Mouse (Mus musculus): ENCODE results near the gene Nfic. TPM values are rescaled to one million over a fixed set of nuclear protein-coding genes. Genes with fewer than 3 reads are reported as not detected.

Nfic gene
- total RNA-seq, 2 experiments from 2014 or later: 219 to 237 TPM

DNA sequence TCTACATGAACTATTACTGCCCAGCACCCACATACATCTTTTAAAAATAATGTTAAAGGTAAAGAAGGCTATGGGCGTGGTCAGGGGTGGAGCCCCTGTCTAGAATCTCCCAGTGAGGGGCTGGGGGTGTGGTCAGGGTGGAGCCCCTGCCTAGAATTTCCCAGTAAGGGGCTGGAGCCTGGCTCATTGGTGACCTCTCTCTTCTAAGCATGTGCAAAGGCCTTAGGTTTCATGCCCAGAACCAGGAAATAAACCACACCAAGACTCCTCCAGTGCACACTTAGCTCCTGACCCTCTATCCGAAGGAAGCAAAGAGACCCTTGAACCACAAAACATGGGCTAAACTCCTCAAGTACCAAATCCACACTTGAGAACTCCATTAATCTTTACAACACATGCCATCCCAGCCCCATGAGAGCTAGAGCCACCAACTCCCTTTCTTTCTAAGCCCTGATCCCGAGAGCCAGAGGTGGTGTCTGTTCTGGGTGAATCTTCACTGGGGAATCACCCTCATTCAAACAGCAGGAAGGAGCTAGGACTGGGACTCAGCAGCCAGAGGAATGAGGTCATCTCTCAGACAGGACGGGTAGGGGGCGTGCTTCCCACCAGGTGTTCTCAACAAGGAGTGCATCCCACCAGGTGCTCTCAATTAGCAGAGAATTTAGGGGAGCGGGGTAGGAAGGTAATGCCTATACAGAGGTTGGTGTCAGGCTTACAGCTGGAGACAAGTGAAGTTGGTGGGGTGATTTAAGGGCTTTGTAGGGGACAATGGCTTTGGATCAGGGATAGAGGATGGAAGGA, 78.7 kb downstream of the Nfic start:
- DNase-seq: no peak
- intact Hi-C loops (cut with DNase I): no loop called here

DNA sequence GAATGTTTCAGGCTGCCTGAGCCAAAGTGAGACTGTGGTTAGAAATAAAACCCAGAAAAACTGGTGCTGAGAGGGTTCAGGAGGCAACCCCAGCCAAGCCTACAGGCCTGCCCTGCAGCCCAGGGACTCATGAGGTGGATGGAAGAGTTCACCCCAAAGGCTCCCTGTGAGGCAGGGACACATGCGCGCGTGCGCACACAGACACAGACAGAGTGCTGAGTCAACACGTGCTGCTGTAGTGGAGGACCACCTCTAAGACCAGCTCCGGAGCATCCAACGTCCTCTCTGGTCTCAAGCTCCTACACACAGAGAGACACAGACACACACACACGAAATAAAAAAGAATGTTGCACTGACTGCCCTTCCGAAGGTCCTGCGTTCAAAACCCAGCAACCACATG, 80.1 kb downstream of the Nfic start:
- intact Hi-C loops (cut with DNase I): no loop called here
- DNase-seq: no peak

DNA sequence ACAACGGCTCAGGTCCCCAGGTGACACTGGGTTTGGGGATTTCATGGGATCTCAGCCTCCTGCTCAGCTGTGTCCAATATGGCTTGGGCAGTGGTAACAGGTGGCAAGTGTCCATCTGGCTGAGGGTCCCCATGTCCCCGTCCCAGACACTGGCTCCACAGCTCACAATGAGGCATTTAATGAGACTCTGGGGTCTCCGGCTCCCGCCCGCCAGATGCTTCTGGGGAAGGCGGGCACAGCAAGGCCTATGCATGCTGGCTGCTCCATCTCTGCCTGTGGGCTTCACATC, 88.3 kb downstream of the Nfic start:
- DNase-seq: no peak
- intact Hi-C loops (cut with DNase I): no loop called here

DNA sequence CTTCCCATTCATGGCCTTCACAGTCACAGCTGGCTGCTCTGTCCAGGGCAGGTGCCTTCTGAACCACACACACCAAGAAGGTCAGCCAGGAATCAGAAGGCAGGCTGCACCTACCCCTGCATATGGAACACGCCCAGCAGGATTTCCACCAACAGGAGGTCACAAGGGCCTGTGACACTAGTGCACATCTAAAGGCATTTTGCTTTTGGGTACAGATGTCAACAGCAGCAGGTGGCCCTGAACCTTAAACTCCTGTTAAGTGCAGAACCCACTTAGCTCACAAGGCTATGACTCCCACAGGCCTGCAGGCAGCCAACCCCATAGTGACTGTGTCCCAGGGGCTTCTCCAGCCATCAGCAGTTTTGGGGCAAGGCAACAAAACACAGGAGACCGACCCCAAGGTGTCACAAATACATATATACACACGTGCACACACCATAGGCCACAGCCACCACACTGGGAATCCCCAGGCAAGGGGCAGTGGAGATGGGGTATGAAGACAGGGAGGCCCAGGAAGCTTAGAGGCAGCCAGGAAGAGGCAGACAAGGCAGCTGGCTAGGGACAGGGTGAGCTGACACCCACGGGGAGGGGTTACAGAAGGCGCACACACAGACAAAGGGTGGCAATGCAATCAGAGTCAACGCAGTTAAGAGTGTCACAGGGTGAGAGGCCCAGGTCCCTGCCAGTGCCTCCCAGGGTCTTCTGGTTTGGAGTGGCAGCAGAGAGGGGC, 88.8 kb downstream of the Nfic start:
- no peak for DNase-seq
- intact Hi-C loops (cut with DNase I): no loop called here

DNA sequence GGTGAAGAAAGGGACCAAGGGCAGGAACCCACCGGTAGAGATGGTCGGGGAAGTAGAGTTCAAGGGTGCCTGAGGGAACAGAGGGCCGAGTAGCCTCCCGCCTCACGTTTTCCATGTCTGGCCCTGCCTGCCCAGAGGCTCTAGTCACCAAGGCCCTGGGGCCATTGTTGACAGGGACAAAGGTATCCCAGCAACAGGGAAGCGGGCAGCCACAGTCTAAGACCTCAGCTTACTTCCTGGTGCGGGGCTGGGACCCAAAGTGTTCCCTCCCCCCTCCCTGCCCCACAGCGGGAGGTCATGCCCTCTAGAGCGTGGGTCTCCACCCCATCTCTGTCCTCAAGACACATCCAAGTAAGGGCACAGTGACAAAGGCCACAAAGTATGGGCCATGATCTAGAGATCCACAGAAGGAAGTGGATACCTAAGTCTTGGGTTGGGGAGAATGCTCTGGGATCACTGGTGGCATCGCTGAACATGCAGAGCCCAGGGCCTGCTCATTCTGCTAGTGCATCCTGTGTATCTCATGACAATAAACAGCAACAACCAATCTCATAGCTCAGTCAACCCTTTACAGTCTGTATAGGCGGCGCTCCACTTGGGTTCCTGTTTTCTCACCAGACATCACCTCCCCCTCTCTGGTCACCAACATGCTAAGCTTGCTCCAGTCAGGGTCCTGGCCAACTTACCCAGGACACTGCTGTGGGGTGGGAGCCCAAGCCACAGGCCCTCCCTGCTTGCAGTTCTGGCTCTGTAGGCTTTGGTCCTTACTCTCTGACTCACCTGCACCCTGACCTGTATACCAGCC, 89.6 kb downstream of the Nfic start, which contains the start of gene 4930404N11Rik:
TSS of gene 4930404N11Rik (minus strand) at position 145 of the 805 bp plus-strand sequence.
- intact Hi-C loops (cut with DNase I): no loop called here
- DNase-seq: no peak

DNA sequence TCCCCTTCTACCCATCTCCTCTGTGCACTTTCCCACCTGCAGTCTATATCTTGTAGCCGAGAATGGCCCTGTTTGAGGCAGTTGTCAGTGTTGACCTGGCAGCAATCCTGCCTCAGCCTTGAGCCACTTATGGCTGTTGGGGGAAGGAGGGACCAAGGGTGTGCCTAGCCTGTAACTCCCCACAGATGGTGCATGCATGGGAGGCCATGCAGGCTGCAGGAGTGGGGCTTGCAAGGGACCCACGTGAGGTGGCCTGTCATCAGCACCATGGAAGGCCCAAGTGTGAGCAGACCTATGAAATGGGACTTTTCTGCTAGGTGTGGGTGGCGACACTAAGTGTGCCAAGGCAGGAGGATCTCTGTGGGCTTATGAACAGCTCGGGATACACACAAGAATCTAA, 90.4 kb downstream of the Nfic start:
- DNase-seq: no peak
- intact Hi-C loops (cut with DNase I): no loop called here

DNA sequence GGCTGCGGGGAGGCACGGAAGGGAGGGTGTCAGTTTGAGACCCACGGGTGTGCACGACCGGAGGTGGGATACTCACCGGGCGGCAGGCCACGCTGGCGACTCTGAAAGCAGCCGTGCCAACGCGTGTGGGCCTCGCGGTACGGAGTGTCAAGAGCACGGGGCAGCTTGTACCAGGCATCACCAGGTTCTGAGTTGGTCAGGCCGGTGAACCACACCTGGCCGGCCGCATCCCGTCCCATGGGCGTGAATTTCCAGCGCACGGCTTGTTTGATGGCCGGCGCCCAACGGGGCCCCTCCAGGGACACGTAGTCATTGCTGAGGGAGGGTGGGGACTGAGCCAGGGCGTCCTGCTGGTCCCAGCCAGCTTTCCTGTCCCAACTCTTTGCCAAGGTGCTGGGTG, 90.8 kb downstream of the Nfic start:
- intact Hi-C loops (cut with DNase I): no loop called here
- peak in 1 of 2 experiments; percentile 32 for DNase-seq

DNA sequence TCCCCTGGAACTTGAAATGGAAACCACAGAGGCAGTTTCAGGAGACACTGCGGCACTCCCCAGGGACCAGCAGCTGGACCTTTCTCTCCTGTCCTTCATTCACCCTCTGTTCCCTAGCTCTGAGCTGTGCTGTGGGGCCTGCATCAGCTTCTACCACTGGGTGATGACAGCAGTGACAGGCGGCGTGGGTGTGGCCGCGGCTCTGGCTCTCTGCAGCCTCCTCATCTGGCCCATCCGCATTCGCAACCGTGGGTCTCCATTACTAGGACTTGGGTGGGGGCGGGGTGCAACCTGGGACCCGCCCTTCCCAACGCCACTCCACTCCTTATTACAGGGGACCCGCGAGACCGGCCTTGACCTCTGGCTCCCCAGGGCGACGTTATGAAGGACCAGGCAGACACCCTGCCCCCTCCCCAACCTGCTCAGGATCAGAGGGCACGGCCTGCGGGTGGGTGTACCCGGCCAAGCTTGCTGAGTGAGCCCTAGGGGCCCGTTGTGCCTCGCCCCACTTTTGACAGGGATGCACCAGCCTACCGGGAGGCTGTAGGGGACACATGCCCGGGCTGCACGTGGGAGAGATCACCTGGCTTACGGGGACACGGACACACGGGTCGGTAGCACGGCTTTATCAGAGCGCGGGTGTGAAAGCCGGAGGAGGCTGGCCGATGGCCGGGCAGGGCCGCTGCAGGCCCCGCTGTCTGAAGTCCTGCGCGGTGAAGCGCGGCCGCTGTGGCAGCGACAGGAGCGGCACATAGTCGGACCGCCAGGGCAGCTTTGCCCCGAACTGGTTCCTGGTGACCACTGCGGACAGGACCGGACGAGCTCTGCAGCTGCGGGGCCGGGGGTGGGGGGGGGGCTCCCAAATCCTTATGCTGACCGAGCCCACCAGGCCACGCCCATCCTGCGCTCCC, 91.7 kb downstream of the Nfic start:
- intact Hi-C loops (cut with DNase I): no loop called here
- no peak for DNase-seq

DNA sequence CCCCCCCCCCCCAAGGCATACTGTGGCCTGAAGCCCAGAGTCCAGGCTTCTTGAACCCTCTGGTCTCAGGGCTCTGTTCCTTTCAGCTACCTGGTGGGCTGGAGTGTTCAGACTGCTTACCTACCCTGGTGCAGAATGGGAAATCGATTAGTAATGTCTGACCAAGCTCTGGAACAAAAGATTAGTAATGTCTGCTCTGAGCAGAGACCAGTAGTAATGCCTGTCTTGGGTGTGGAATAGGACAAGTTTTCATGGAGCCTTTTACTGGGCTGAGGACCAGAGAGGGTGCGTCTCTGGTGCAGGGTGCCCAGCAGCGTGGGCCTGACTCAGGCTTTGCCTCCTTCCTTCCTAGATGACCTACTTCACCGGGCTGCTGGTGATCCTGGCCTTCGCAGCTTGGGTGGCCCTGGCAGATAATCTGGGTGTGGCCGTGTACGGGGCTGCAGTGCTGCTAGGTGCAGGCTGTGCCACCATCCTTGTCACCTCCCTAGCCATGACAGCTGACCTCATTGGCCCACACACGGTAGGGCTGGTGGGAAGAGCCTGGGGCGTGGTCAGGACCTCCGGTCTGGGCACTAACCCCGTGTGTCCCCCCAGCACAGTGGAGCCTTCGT, 93.0 kb downstream of the Nfic start:
- intact Hi-C loops (cut with DNase I): no loop called here

DNA sequence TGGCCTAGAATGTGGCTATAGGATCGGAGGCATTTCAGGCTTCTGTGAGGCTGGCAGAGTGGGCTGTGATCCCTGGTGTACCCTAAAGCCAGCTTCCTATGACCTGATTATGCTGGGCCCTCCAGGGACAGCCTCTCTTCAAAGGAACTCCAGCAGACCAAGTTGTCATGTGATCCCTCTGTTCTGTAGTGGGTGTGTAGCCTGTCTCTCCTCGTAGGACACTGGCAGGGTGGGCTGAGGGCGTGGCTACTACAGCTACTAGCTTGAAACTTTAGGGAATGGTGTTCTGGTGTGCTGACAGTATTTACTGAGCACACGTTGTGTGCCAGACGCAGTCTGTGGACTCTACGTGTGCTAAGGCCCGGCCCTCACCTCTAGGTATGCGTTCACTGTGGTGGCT, 94.7 kb downstream of the Nfic start:
- DNase-seq: no peak
- intact Hi-C loops (cut with DNase I): no loop called here

More for the DNA sequence above, 93.0 kb downstream of the Nfic start:
- no peak for DNase-seq

DNA sequence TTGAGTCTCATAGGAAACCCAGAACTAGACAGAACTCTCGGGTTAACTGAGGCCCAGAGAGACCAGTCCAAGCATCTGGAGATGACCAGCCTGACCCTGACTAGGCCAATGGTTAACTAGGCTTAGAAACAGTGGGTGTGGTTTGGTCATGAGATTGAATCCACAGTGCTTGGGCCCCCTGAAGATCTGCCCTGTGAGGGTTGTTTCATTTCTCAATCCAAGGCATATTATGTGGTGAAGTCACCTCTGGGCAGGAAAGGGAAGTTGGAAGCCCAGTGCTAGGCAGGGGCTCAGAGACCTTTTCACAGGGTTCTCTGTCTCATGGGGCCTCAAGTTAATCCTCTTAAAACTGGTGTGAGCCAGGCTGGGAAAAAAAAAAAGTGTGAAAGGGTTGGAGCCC, 96.6 kb downstream of the Nfic start:
- intact Hi-C loops (cut with DNase I): no loop called here
- no peak for DNase-seq

DNA sequence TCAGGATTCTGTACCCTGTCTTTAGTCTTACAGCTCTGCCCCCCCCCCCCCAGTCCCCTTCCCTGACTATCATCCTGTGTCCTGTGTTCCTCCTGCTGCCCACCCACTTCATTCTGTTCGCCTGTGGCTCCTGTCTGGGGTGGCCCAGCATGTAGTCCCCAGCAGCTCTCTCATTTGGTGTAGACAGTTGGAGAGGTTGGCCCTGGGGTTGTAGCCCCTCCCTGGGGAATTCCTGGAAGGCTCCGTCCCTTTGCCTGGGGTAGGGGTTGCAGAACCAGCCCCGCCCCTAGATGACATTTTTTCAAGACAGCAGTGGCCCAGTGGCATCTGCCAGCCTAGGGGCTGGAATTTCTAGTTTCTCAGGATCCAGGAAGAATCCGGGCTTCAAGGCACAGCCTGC, 97.2 kb downstream of the Nfic start:
- intact Hi-C loops (cut with DNase I): no loop called here
- DNase-seq: no peak

DNA sequence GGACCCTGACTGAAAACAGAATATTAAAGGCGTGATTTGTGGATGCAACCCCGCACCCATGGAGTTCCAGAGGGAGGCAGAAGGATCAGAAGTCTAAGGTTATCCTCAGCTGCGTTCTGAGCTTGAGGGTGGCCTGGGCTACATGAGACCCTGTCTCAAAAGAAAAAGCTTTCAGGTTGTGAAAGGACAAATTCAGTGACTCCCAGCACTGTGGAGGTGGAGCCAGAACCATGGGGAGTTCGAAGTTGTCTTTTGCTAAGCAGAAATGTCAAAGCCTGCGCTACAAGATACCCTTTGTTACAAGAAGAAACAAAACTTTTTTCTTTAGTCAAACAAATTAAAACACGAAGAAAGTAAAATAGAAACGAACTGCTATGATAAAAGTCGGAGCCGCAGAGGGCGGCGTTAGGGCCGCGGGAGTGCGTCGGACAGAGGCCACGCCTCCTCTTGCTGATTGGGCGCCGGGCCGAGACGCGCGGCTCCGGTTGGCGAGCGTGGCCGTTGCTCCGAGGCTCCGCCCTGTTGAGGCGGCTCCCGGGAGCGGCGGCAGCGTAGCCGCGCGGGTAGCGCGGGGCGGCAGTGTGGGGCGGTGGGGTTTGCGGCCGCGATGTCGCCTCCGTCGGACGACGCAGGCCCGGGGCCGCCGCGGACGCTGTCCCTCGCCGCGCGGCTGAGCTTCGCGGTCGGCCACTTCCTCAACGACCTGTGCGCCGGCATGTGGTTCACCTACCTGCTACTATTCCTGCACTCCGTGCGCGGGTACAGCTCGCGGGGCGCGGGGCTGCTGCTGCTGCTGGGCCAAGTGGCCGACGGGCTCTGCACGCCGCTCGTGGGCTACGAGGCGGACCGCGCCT, 98.2 kb downstream of the Nfic start, which contains the start of gene Mfsd12:
TSS of gene Mfsd12 (plus strand) at position 501 of the 854 bp plus-strand sequence.
- intact Hi-C loops (cut with DNase I): no loop called here
- peak; percentile 85 to 90 for DNase-seq

DNA sequence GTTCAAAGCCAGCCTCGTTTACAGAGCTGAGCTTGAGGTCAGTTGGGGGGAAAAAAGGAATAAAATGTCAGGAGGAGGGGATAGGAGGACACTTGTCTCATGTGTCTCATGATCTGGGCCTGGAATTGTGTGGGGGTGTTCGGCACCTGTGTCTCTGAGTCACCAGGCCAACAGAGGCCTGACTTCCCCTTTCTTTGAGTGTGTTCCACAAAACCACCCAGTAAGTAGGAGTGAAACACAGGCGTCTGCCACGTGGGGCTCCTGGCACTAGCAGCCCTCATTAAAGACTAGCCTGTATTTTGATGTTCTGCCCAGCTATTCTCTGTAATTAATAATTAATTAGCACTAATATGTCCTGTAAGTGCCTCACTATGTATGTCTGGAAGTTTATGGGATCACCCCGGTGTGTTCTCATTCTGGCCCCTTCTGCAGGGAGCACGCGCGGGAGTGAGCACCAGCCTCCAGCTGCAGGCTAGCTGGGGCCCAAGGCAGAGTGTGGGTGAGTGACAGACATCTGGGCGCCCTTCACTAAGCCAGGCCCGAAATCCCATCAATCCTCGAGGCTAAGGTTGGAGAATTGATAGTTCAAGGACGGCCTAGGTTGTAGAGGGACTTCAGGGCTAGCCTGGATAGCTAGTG, 99.0 kb downstream of the Nfic start:
- intact Hi-C loops (cut with DNase I): no loop called here
- DNase-seq: no peak

DNA sequence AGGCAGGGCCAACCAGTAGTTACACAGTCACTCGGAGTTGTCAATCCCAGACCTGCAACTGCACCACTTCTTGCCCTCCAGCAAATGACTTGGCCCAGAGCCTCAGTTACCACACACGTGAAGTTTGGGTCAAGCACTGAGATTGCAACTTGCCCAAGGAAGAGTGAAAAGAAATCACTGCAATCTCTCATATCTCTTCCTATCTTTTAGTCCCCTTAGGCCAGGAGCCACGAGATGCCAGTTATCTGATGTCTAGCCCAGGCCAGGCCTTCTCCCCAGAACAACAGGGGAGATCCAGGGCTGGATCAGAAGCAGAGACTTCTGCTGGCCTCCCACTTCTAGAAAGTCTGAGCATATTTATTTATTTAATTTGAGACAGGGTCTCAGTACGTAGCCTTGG, 99.9 kb downstream of the Nfic start:
- intact Hi-C loops (cut with DNase I): no loop called here
- no peak for DNase-seq

DNA sequence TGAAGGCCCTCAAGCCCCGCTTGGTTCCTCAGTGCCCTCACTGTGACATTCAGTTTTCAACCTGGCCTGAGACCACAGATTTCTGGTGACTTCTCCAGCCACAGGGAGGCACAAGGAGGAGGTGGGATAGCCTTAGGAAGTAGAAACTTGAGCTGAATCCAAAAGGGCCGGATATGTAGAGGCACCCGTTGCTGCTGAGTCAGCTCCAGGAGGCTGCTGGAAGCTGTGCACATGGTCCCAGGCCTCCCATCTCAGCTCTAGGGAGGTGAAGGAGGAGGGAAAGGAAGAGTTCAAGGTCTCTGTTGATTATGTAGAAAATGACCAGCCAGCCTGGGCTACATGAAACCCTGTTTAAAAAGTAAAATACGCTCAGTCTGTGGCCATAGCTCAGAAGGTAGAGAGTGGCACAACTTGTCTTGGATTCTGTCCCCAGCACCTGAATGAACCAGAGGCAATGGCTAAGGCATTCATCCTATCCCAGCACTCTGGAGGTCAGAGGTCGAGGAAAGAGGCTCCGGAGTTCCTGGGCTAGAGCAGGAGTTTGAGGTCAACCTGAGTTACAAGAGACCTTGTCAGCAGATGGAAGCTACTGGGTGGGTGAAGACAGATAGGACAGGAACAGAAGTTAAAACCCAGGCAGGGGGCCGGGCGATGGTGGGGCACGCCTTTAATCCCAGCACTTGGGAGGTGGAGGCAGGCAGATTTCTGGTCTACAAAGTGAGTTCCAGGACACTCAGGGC, 100.5 kb downstream of the Nfic start:
- intact Hi-C loops (cut with DNase I): no loop called here

DNA sequence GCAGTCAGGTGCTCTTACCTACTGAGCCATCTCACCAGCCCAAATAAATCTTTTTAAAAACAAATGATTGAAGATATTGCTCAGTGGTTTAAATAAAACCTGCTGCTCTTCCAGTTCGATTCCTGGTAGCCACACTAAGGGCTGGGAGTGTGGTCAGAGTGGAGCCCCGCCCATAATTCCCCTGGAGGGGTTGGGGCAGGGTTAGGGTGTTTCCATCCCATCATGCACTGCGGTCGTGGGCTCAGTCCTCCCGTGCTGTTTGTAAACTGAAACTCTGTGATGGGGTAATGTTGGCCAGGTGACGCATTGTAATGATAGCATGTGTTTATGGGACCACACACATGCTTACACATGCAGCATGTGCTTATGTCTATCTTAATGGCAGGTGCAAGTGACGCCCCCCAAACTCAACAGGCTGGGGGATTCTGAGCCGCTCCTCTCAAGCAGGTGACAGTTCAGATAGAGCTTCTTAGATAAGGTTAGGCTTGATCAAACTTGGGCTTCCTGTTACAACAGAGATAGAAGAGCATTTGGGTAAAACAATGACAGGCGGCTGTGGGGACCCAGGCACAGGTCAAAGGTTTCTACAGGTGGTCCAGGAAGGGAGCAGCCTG, 103.7 kb downstream of the Nfic start:
- DNase-seq: no peak
- intact Hi-C loops (cut with DNase I): no loop called here

More for the DNA sequence above, 100.5 kb downstream of the Nfic start:
- no peak for DNase-seq

All from gastrocnemius, postnatal 36 days (tissue).